Mouse (Mus musculus) bone marrow macrophage, adult 2 months (primary cell): ENCODE data around the gene Cdk20. TPM values are rescaled to one million over a fixed set of nuclear protein-coding genes. Genes with fewer than 3 reads are reported as not detected.

ENCODE experiments used
- H3K27ac ChIP-seq: 2 replicates; pipeline ENCODE4 v1.5.1; 2012; ENCODE audit warnings: low read depth, low read length; ENCODE audit not compliant: insufficient read depth
- H3K4me1 ChIP-seq: 2 replicates; pipeline ENCODE4 v1.6.1; 2012; ENCODE audit warnings: low read length; ENCODE audit not compliant: control insufficient read depth, insufficient read depth
- H3K4me3 ChIP-seq: 2 replicates; pipeline ENCODE4 v1.5.1; 2012; ENCODE audit warnings: mild to moderate bottlenecking, low read length, moderate library complexity; ENCODE audit not compliant: insufficient read depth
- CTCF ChIP-seq: IDR thresholded peaks from 2 replicates; pipeline ENCODE4 v1.5.1; 2012; ENCODE audit warnings: low read depth, mild to moderate bottlenecking, low read length, moderate library complexity
- POLR2A ChIP-seq: IDR thresholded peaks from 2 replicates; pipeline ENCODE4 v1.6.1; 2012; ENCODE audit warnings: mild to moderate bottlenecking, low read depth, low read length, borderline replicate concordance
- polyA plus RNA-seq: library from polyadenylated mRNA; stranded (reverse); fragments of >200 nt; gene quantifications from 2 replicates; pipeline ENCODE4 v1.2.4, GENCODE M21; 2012; ENCODE audit not compliant: missing spikeins, insufficient read depth, insufficient read length

The Cdk20 gene
- polyA plus RNA-seq, 1 experiment = 47.8 TPM

- Histone ChIP-seq H3K4me1 (peaks cover 35% of the 10 kb centered on the region), H3K27ac (peak overlapping the region; percentile 82), H3K4me3 (no peak overlapping the region)
- TF ChIP-seq CTCF (no peak), POLR2A (no peak)
Measured at GRCm38 (mm10) chr13:64421952-64422606, 10.0 kb upstream of the Cdk20 start.

GRCm38 (mm10) chr13:64422607-64422957, 9.5 kb upstream of the Cdk20 start:
- peak overlapping the region; percentile 82 for H3K27ac ChIP-seq
- TF ChIP-seq CTCF (no peak), POLR2A (no peak)
- H3K4me1 ChIP-seq = peaks cover 32% of the 10 kb centered on the region
- no peak overlapping the region for H3K4me3 ChIP-seq

- TF ChIP-seq CTCF (no peak), POLR2A (no peak)
- no peak overlapping the region for H3K27ac ChIP-seq
- H3K4me3 ChIP-seq = no peak overlapping the region
- peaks cover 32% of the 10 kb centered on the region for H3K4me1 ChIP-seq
Measured at GRCm38 (mm10) chr13:64424347-64424746, 7.8 kb upstream of the Cdk20 start.

GRCm38 (mm10) chr13:64425280-64425679, 6.8 kb upstream of the Cdk20 start:
- Histone ChIP-seq H3K4me1 (peaks cover 32% of the 10 kb centered on the region), H3K4me3 (no peak overlapping the region), H3K27ac (no peak overlapping the region)
- TF ChIP-seq CTCF = no peak
- TF ChIP-seq POLR2A = no peak

GRCm38 (mm10) chr13:64429328-64429727, 2.8 kb upstream of the Cdk20 start:
- TF ChIP-seq CTCF = no peak
- no peak for TF ChIP-seq POLR2A
- Histone ChIP-seq H3K4me1 (peaks cover 12% of the 10 kb centered on the region), H3K27ac (no peak overlapping the region), H3K4me3 (no peak overlapping the region)

GRCm38 (mm10) chr13:64437801-64438200, 5.7 kb downstream of the Cdk20 start:
- Histone ChIP-seq H3K4me3 (no peak overlapping the region), H3K27ac (no peak overlapping the region), H3K4me1 (peaks cover 3% of the 10 kb centered on the region; the same call in 1 of the 2 replicates)
- TF ChIP-seq CTCF (no peak), POLR2A (no peak)

GRCm38 (mm10) chr13:64438863-64439452, 6.8 kb downstream of the Cdk20 start:
- no peaks in the 10 kb centered on the region for H3K4me1 ChIP-seq
- no peak overlapping the region for H3K27ac ChIP-seq
- TF ChIP-seq POLR2A (no peak), CTCF (no peak)
- no peak overlapping the region for H3K4me3 ChIP-seq

GRCm38 (mm10) chr13:64439471-64439870, 7.4 kb downstream of the Cdk20 start:
- H3K27ac ChIP-seq = no peak overlapping the region
- H3K4me1 ChIP-seq = no peaks in the 10 kb centered on the region
- TF ChIP-seq POLR2A (no peak), CTCF (no peak)
- no peak overlapping the region for H3K4me3 ChIP-seq

- Histone ChIP-seq H3K4me3 (no peak overlapping the region), H3K4me1 (no peaks in the 10 kb centered on the region), H3K27ac (no peak overlapping the region)
- TF ChIP-seq POLR2A (no peak), CTCF (no peak)
Measured at GRCm38 (mm10) chr13:64440592-64440991, 8.5 kb downstream of the Cdk20 start.

- TF ChIP-seq CTCF (no peak), POLR2A (no peak)
- no peaks in the 10 kb centered on the region for H3K4me1 ChIP-seq
- no peak overlapping the region for H3K4me3 ChIP-seq
- no peak overlapping the region for H3K27ac ChIP-seq
Measured at GRCm38 (mm10) chr13:64443263-64443894, 11.3 kb downstream of the Cdk20 start.
